ENCODE assay signal across 7 mouse cellular contexts in the genomic region with DNA sequence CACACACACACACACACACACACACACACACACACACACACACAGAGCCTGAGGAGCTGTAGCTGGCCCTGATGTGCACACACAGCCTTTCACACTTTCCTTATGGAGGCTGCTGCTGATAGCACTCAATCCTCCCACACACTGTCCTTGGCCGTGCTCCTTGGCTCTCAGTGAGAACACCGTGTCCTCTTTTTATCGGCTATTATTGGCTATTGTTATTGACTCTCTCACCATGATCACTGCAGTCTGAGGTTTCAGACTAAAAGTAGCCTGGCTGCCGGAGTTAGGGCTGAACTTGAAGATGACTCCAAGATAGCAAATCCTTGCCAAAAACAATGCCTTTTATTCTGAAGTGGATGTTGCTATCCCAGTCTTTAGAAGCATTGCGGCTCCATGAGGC. TPM values are rescaled to one million over a fixed set of nuclear protein-coding genes. Genes with fewer than 3 reads are reported as not detected.
DNase-seq lines count a peak whose midpoint lies in the region; ATAC-seq and TF ChIP-seq lines count a peak whose summit lies in the region.

No protein-coding gene starts in this region.

- H3K27ac ChIP-seq in cerebellum, adult 2 months (ENCODE audit: insufficient read depth, low read length): peak overlapping the region; percentile 69; the same call in 1 of the 2 replicates
- H3K27ac ChIP-seq in limb, embryonic 12.5 days: peak overlapping the region; percentile 83
- peak overlapping the region; percentile 47; the same call in 1 of the 2 replicates for H3K27ac ChIP-seq in small intestine, adult 2 months (ENCODE audit: insufficient read depth, low read depth, low read length)
- H3K27ac ChIP-seq in midbrain, embryonic 13.5 days: no peak overlapping the region

- 24% methylated on average over 5 of the region's 5 CpGs for WGBS in cerebellum, adult 2 months
- WGBS in limb, embryonic 12.5 days: 82% methylated on average over 5 of the region's 5 CpGs
- 23% methylated on average over 5 of the region's 5 CpGs for WGBS in small intestine, adult 2 months
- 44% methylated on average over 5 of the region's 5 CpGs for WGBS in midbrain, embryonic 13.5 days

- H3K4me2 ChIP-seq in limb, embryonic 12.5 days: no peak overlapping the region
- no peak overlapping the region for H3K4me2 ChIP-seq in midbrain, embryonic 13.5 days (replicated peaks)

- intact Hi-C loops in heart, postnatal 25 days (cut with DNase I): no loop called here

- H3K9me3 ChIP-seq in limb, embryonic 12.5 days: no peaks in the 10 kb centered on the region
- no peaks in the 10 kb centered on the region for H3K9me3 ChIP-seq in midbrain, embryonic 13.5 days

- TF ChIP-seq POLR2A in cerebellum, adult 2 months (IDR thresholded peaks at IDR 0.05; ENCODE audit: borderline replicate concordance, insufficient read depth, low read length): no peak
- no peak for TF ChIP-seq POLR2A in small intestine, adult 2 months (IDR thresholded peaks at IDR 0.05; ENCODE audit: low read depth, low read length)

- no peaks in the 10 kb centered on the region for H3K36me3 ChIP-seq in limb, embryonic 12.5 days
- no peaks in the 10 kb centered on the region for H3K36me3 ChIP-seq in small intestine, adult 2 months (ENCODE audit: control insufficient read depth, insufficient read depth, low read length)
- no peaks in the 10 kb centered on the region for H3K36me3 ChIP-seq in midbrain, embryonic 13.5 days

- H3K4me3 ChIP-seq in cerebellum, adult 2 months (replicated peaks; ENCODE audit: insufficient read depth, low read depth, low read length): no peak overlapping the region
- H3K4me3 ChIP-seq in limb, embryonic 12.5 days (replicated peaks): no peak overlapping the region
- H3K4me3 ChIP-seq in small intestine, adult 2 months (ENCODE audit: low read depth, low read length): no peak overlapping the region
- no peak overlapping the region for H3K4me3 ChIP-seq in midbrain, embryonic 13.5 days (replicated peaks)

- DNase-seq in right cerebral cortex, adult 18-20 months: peak; percentile 38
- no peak for DNase-seq in right cerebral cortex, postnatal 10 days (ENCODE audit: low spot score in 2 of 2)
- DNase-seq in cerebellum, adult 2 months: peak; percentile 33 to 63
- DNase-seq in heart, postnatal 25 days (ENCODE audit: low spot score): peak; percentile 85

- TF ChIP-seq CTCF in cerebellum, adult 2 months (IDR thresholded peaks at IDR 0.05; ENCODE audit: borderline replicate concordance, insufficient read depth, low read depth, low read length): no peak
- no peak for TF ChIP-seq CTCF in small intestine, adult 2 months (IDR thresholded peaks at IDR 0.05; ENCODE audit: extremely low read depth, insufficient read length, insufficient replicate concordance, low read depth, low read length)

- peaks cover 26% of the 10 kb centered on the region for H3K4me1 ChIP-seq in cerebellum, adult 2 months (ENCODE audit: control insufficient read depth, insufficient read depth, low read length)
- H3K4me1 ChIP-seq in limb, embryonic 12.5 days (replicated peaks): peaks cover 35% of the 10 kb centered on the region
- peaks cover 18% of the 10 kb centered on the region for H3K4me1 ChIP-seq in small intestine, adult 2 months (ENCODE audit: control insufficient read depth, insufficient read depth, insufficient read length, low read length)
- peaks cover 16% of the 10 kb centered on the region for H3K4me1 ChIP-seq in midbrain, embryonic 13.5 days (replicated peaks)

- ATAC-seq in limb, embryonic 12.5 days (ENCODE audit: insufficient number of reproducible peaks, insufficient read depth, low FRiP score, low TSS enrichment, low read depth): no peak
- no peak for ATAC-seq in midbrain, embryonic 13.5 days

- no peaks in the 10 kb centered on the region for H3K27me3 ChIP-seq in cerebellum, adult 2 months (ENCODE audit: control insufficient read depth, insufficient read depth, low read length)
- H3K27me3 ChIP-seq in limb, embryonic 12.5 days: no peaks in the 10 kb centered on the region
- no peaks in the 10 kb centered on the region for H3K27me3 ChIP-seq in small intestine, adult 2 months (ENCODE audit: control insufficient read depth, insufficient read depth, low read length)
- H3K27me3 ChIP-seq in midbrain, embryonic 13.5 days: no peaks in the 10 kb centered on the region

- H3K9ac ChIP-seq in limb, embryonic 12.5 days (replicated peaks): no peak overlapping the region
- H3K9ac ChIP-seq in midbrain, embryonic 13.5 days (replicated peaks): no peak overlapping the region

RNA-seq across cellular contexts. Expression of a gene that starts 24.1 kb away (rescaled TPM):
- polyA plus RNA-seq in cerebellum, adult 2 months (2012; rRNA removed): 499 and 502 TPM in 2 replicates
- total RNA-seq in heart, postnatal 25 days (2021): 10 to 100 TPM; 14.8 to 16.1 TPM
- 4.1 and 4.4 TPM in 2 replicates for polyA plus RNA-seq in limb, embryonic 12.5 days (2016; fragmentation: Nextera tagmentation; extraction: Ambion mirVana)
- polyA plus RNA-seq in small intestine, adult 2 months (2012; rRNA removed): 2.6 and 2.8 TPM in 2 replicates
- polyA plus RNA-seq in midbrain, embryonic 13.5 days (2015; fragmentation: Nextera tagmentation; extraction: Ambion mirVana): 51.8 TPM in 2 replicates

Comparison
In these comparisons a context has a peak if more than half of its experiments do, and no peak if none do; other contexts are left out.
1. DNase-seq: peak in right cerebral cortex, adult 18-20 months (single experiment), cerebellum, adult 2 months (2 of 2) and heart, postnatal 25 days (single experiment); none in right cerebral cortex, postnatal 10 days (0 of 2).